Mouse (Mus musculus) stomach, embryonic 16.5 days (tissue): ENCODE data around the gene Gatad2a. TPM values are rescaled to one million over a fixed set of nuclear protein-coding genes. Genes with fewer than 3 reads are reported as not detected.
"Not testable (repeated sequence)": the region's sequence is repeated elsewhere in the genome, so short reads cannot be mapped to it uniquely, and the experiment has no call there.

Experiments used
- ATAC-seq: fragments of 200-750 bp; cut with Nextera tagmentation; 2 replicates; pipeline ENCODE4 v1.8.0; 2017; ENCODE audit warnings: moderate number of reproducible peaks, moderate TSS enrichment; ENCODE audit not compliant: insufficient read depth, low FRiP score
- H3K27ac ChIP-seq: fragments of 300-500 bp; sonication (generic); 2 replicates; pipeline ENCODE4 v1.5.1; 2014; ENCODE audit warnings: low read length
- H3K27me3 ChIP-seq: fragments of 300-500 bp; sonication (generic); 2 replicates; pipeline ENCODE4 v1.6.1; 2014; ENCODE audit warnings: low read length, control low read depth, mixed read lengths; ENCODE audit not compliant: control insufficient read depth, insufficient read depth
- H3K36me3 ChIP-seq: fragments of 300-500 bp; sonication (generic); 2 replicates; pipeline ENCODE4 v1.6.1; 2014; ENCODE audit warnings: low read length; ENCODE audit not compliant: control insufficient read depth, insufficient read depth
- H3K4me1 ChIP-seq: fragments of 300-500 bp; sonication (generic); 2 replicates; pipeline ENCODE4 v1.6.1; 2014; ENCODE audit warnings: low read length, control low read depth, mixed read lengths; ENCODE audit not compliant: control insufficient read depth, insufficient read depth
- H3K4me2 ChIP-seq: fragments of 300-500 bp; sonication (generic); 2 replicates; pipeline ENCODE4 v1.6.1; 2014; ENCODE audit warnings: low read depth, low read length, mixed read lengths
- H3K4me3 ChIP-seq: fragments of 300-500 bp; sonication (generic); replicated peaks from 2 replicates; pipeline ENCODE4 v1.5.1; 2014; ENCODE audit warnings: mild to moderate bottlenecking, low read length
- H3K9ac ChIP-seq: fragments of 300-500 bp; sonication (generic); 2 replicates; pipeline ENCODE4 v1.6.1; 2014; ENCODE audit warnings: low read length
- H3K9me3 ChIP-seq: fragments of 300-500 bp; sonication (generic); replicated peaks from 2 replicates; pipeline ENCODE4 v1.6.1; 2016; ENCODE audit warnings: low read length, control low read depth; ENCODE audit not compliant: control insufficient read depth
- WGBS: fragments of 180-500 bp; shearing (Covaris S2); extraction: QIAGEN DNeasy Blood & Tissue Kit; methylation state at CpG from one replicate; pipeline ENCODE4 v1.1.7; 2014; 5-methylcytosine and 5-hydroxymethylcytosine counted together
- polyA plus RNA-seq: library from polyadenylated mRNA; unstranded; fragments of >200 nt; fragmentation: Nextera tagmentation; extraction: Ambion mirVana; gene quantifications from 2 replicates; pipeline ENCODE4 v1.2.1, GENCODE M21; 2015

Gene Gatad2a
- polyA plus RNA-seq, 1 experiment from 2014 or later, result 29.7 TPM

DNA sequence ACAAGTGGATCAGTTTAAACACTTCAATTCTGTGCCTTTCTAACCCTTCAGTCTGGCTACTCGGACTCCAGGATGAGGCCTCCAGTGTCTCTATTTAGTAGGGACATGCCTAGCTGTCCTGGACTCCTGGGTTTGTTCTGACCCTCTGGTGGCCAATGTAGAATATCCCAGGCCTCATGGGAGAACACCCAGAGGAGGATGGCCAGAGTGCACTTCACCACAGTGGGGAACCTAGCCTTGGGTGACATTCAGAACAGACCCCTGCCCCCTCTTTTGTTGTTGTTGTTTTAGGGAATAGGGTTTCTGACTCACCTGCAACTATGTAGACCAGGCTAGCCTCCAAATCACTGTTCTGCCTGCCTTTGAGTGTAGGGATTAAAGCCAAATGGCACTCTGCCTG is 18.8 kb upstream of the Gatad2a start:
- H3K9ac ChIP-seq, result no peak overlapping the region
- 80% methylated on average over 1 of the region's 1 CpGs for WGBS
- peaks cover 14% of the 10 kb centered on the region; the same call in 1 of the 2 replicates for H3K36me3 ChIP-seq
- H3K9me3 ChIP-seq, result no peaks in the 10 kb centered on the region
- H3K27ac ChIP-seq, result no peak overlapping the region
- H3K4me1 ChIP-seq, result no peaks in the 10 kb centered on the region
- no peak overlapping the region for H3K4me2 ChIP-seq
- no peak for ATAC-seq
- H3K4me3 ChIP-seq, result no peak overlapping the region
- H3K27me3 ChIP-seq, result no peaks in the 10 kb centered on the region

DNA sequence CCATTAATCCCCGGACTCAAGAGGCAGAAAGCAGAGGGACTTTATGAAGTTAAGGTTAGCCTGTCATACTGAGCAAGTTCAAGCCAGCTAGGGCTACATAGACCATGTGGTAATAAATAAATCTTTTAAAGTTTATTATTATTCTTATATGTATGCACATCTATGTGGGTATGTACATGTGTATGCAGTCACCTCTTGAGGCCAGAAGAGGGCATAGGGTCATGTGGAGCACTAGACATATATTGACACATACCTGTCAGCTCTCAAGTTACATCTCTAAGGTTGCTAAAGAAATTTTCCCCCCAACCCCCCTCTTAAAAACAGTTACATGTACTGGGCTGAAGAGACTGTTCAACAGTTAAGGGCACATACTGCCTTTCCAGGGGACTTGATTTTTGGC is 16.6 kb upstream of the Gatad2a start:
- 79% methylated on average over 1 of the region's 1 CpGs for WGBS
- H3K4me2 ChIP-seq, result no peak overlapping the region
- no peak overlapping the region for H3K4me3 ChIP-seq
- no peaks in the 10 kb centered on the region for H3K27me3 ChIP-seq
- no peaks in the 10 kb centered on the region for H3K4me1 ChIP-seq
- H3K27ac ChIP-seq, result no peak overlapping the region
- H3K36me3 ChIP-seq, result 0 out of 2 replicates have a peak, but pooled peaks cover 4% of the 10 kb centered on the region
- H3K9me3 ChIP-seq, result no peaks in the 10 kb centered on the region
- no peak overlapping the region for H3K9ac ChIP-seq
- ATAC-seq, result no peak

DNA sequence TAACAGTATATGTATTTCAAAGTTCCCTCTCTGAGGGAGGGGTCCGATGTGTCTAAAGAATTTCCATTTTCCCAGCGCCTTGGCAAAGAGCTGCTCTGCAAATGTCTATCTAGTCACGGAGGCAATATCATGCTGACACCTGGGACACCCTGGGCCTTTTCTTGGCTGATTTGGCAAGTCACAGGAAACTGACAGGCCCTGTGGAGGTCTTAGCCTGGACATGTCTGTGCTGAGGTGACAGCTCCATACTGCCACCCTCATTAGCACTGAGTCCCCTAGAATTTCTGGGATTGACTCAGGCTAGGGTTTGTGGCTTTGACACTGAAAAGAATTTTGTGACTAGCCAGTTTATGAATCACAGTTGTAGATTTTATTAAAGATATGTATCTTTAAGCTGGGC is 16.2 kb upstream of the Gatad2a start:
- Histone ChIP-seq H3K4me3 (no peak overlapping the region), H3K9ac (no peak overlapping the region), H3K4me2 (no peak overlapping the region), H3K36me3 (0 out of 2 replicates have a peak, but pooled peaks cover 1% of the 10 kb centered on the region), H3K27ac (no peak overlapping the region), H3K27me3 (no peaks in the 10 kb centered on the region), H3K9me3 (no peaks in the 10 kb centered on the region), H3K4me1 (no peaks in the 10 kb centered on the region)
- WGBS, result 71% methylated on average over 3 of the region's 3 CpGs
- ATAC-seq, result no peak

DNA sequence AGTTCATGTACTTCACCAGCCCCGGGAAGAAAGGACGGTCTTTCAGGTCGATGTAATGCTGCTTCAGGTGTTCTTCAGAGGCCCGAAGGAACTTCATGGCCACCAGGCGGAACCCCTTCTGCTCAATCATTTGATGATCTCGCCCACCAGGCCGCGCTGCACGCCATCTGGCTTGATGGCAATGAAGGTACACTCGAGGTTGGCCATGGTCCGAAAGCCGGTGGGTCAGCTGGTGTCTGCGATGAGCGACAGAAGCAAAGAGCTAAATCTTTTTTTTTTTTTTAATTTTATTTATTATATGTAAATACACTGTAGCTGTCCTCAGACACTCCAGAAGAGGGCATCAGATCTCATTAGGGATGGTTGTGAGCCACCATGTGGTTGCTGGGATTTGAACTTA is 14.6 kb upstream of the Gatad2a start:
- WGBS, result 91% methylated on average over 14 of the region's 14 CpGs

DNA sequence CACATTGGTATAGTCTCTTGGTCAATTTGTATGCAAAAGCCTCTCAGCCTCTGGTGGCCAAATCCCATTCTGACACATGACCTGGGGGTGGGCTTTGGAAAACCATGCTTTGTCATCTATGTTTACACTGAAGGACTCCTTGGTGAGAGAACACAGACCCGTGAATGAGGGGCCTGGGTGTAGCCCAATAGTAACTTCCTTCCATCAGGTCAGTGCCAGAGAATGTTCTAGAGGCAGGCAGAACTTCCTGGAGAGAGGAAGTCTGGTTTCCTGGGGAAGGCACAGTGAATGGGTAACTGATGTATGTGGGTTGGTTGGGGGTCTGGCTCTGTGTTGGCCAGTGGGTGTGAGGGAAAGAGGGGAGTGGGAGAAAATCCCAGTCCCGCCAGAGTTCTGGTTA is 9.0 kb upstream of the Gatad2a start:
- H3K27ac ChIP-seq, result no peak overlapping the region
- no peak for ATAC-seq
- no peak overlapping the region for H3K4me2 ChIP-seq
- no peaks in the 10 kb centered on the region for H3K27me3 ChIP-seq
- 44% methylated on average over 2 of the region's 2 CpGs for WGBS
- no peak overlapping the region for H3K4me3 ChIP-seq
- H3K4me1 ChIP-seq, result 0 out of 2 replicates have a peak, but pooled peaks cover 4% of the 10 kb centered on the region
- no peaks in the 10 kb centered on the region for H3K36me3 ChIP-seq
- no peaks in the 10 kb centered on the region for H3K9me3 ChIP-seq
- no peak overlapping the region for H3K9ac ChIP-seq

More for the DNA sequence above, 14.6 kb upstream of the Gatad2a start:
- not testable (repeated sequence) for ATAC-seq, H3K4me1 ChIP-seq, H3K9me3 ChIP-seq, H3K27ac ChIP-seq, H3K9ac ChIP-seq, H3K36me3 ChIP-seq, H3K27me3 ChIP-seq, H3K4me3 ChIP-seq, H3K4me2 ChIP-seq

DNA sequence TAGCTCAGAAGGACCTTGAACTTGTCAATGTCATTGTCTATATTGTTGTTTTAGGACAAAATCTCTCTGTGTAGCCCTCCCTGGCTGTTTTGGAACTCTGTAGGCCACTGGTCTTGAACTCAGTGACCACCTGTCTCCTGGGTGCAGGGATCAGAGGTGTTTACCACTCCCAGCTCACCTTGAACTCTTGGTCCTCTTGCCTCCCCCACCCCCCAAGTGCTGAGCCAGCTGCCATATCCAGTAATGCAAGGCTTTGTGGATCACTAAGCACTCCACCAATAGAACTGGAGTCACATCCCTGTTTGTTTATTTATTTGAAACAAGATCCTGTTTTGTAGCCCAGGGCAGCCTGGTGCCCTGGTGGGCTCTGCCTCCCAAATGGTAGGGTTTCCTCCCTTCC is 8.2 kb upstream of the Gatad2a start:
- Histone ChIP-seq H3K4me1 (0 out of 2 replicates have a peak, but pooled peaks cover 4% of the 10 kb centered on the region), H3K9ac (no peak overlapping the region), H3K36me3 (no peaks in the 10 kb centered on the region), H3K27me3 (no peaks in the 10 kb centered on the region), H3K27ac (no peak overlapping the region), H3K4me3 (no peak overlapping the region), H3K9me3 (no peaks in the 10 kb centered on the region), H3K4me2 (no peak overlapping the region)
- no peak for ATAC-seq

DNA sequence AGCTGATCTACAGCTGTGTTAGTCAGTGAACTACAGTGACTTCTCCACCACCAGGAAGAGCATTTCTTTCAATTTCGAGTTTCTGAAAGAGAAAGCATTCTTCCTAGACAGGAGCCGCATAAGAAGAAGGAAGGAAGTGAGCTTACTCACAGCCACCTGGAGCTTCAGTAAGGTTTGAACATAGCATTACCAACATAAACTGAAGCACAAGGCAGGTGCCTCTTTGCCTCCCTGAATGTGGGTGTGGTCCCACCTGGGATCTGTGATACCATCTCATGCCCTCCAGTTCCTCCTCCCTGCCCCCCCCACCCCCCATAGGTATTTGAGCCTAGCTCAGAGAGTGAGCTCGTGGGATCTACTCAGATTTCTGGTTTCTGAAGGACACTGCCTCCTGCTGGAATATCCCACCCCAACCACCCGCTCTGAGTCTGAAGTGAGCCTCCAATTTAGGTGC is 7.0 kb upstream of the Gatad2a start:
- no peak overlapping the region for H3K4me3 ChIP-seq
- ATAC-seq, result no peak
- H3K9me3 ChIP-seq, result no peaks in the 10 kb centered on the region
- no peak overlapping the region for H3K27ac ChIP-seq
- 46% methylated on average over 4 of the region's 4 CpGs for WGBS
- H3K4me2 ChIP-seq, result no peak overlapping the region
- H3K36me3 ChIP-seq, result no peaks in the 10 kb centered on the region
- no peaks in the 10 kb centered on the region for H3K27me3 ChIP-seq
- H3K9ac ChIP-seq, result no peak overlapping the region
- H3K4me1 ChIP-seq, result 0 out of 2 replicates have a peak, but pooled peaks cover 4% of the 10 kb centered on the region

DNA sequence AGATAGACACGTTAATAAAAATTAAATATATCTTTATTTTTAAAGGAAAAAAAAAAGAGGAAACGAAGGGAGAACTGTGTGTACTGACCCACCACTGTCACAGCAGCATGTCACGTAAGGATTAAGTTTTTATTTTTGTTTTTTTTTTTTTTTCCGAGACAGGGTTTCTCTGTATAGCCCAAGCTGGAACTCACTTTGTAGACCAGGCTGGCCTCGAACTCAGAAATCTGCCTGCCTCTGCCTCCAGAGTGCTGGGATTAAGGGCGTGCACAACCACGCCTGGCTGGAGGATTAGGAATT is 5.7 kb upstream of the Gatad2a start:
- not testable (repeated sequence) for H3K36me3 ChIP-seq, H3K27me3 ChIP-seq, H3K9ac ChIP-seq, ATAC-seq, H3K4me1 ChIP-seq, H3K9me3 ChIP-seq
- Histone ChIP-seq H3K27ac (peak overlapping the region; percentile 96), H3K4me2 (peak overlapping the region; percentile 70), H3K4me3 (peak overlapping the region; percentile 41)
- 40% methylated on average over 7 of the region's 7 CpGs for WGBS

DNA sequence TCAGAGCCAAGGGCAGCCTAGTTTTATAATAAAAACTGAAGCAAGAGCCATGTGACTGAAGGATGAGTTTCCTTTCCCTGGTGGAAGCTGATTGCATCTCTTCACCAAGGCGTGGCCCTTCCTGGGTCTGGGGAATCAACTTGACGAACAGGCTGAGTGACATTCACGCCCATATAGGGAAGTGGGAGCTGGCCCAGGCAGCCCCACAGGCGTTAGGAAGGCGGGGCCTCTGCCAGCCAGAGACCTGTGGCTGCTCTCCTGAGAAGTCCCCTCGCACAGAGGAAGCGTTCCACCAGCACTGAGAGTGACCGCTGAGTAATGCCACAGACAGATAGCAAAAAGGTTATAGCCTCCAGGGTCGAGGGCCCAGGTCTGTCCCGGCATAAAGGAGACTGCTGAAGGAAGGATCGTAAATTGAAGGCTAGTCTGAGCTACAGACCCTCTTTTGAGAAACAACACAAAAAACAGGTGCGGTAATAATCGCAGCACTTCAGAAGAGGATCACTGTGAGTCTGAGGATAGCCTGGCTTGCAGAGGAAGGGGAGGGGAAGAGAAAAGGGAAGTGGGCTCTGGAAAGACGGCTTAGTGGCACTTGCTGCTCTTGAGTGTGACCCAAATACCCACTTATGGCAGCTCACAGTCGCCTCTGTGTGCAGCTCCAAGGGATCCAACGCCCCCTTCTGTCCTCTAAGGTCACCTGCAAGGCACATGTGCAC is 5.2 kb upstream of the Gatad2a start:
- H3K36me3 ChIP-seq, result no peaks in the 10 kb centered on the region
- peak; percentile 56 for ATAC-seq
- H3K4me3 ChIP-seq, result peak overlapping the region; percentile 41
- peak overlapping the region; percentile 70 for H3K4me2 ChIP-seq
- peak overlapping the region; percentile 72 for H3K9ac ChIP-seq
- 2% methylated on average over 16 of the region's 16 CpGs for WGBS
- 0 out of 2 replicates have a peak, but pooled peaks cover 4% of the 10 kb centered on the region for H3K4me1 ChIP-seq
- H3K27ac ChIP-seq, result peak overlapping the region; percentile 96
- no peaks in the 10 kb centered on the region for H3K27me3 ChIP-seq
- no peaks in the 10 kb centered on the region for H3K9me3 ChIP-seq
